Mouse (Mus musculus): ENCODE data around the gene Mllt6.

GRCm38 (mm10) chr11:97629576-97629975, 33.6 kb upstream of the Mllt6 start, which contains the start of gene Epop:
- TF ChIP-seq ZC3H11A (IDR thresholded peaks at IDR 0.05; ENCODE audit: borderline replicate concordance, low read depth, low read length) = no peak
- no peak for TF ChIP-seq MAFK (IDR thresholded peaks at IDR 0.05; ENCODE audit: insufficient read depth, low read depth, low read length)

Measured in ES-E14 (cell line).